Mouse (Mus musculus) brain, embryonic 14.5 days (tissue): ENCODE results near the gene 1700008O03Rik. TPM values are rescaled to one million over a fixed set of nuclear protein-coding genes. Genes with fewer than 3 reads are reported as not detected.

Source experiments
- DNase-seq: peaks from one replicate; pipeline ENCODE4 v3.0.0-alpha.2; 2011; ENCODE audit warnings: low read depth
- CTCF ChIP-seq: fragments of 200-500 bp; IDR thresholded peaks from 2 replicates; pipeline ENCODE4 v1.5.1; 2012; ENCODE audit warnings: inconsistent platforms, mild to moderate bottlenecking, moderate library complexity, borderline replicate concordance; ENCODE audit not compliant: insufficient read depth, insufficient read length; ENCODE audit errors: extremely low read depth
- POLR2A ChIP-seq: fragments of 200-500 bp; IDR thresholded peaks from 2 replicates; pipeline ENCODE4 v1.6.1; 2012; ENCODE audit warnings: mild to moderate bottlenecking, inconsistent platforms, borderline replicate concordance; ENCODE audit not compliant: poor library complexity, insufficient read depth, insufficient read length, severe bottlenecking; ENCODE audit errors: extremely low read depth
- polyA plus RNA-seq: library from polyadenylated mRNA; depleted of rRNA; stranded (reverse); fragments of >200 nt; gene quantifications from 2 replicates; pipeline ENCODE4 v1.2.3, GENCODE M21; 2012

Gene 1700008O03Rik
- polyA plus RNA-seq, 1 experiment = 3.0 TPM

DNA sequence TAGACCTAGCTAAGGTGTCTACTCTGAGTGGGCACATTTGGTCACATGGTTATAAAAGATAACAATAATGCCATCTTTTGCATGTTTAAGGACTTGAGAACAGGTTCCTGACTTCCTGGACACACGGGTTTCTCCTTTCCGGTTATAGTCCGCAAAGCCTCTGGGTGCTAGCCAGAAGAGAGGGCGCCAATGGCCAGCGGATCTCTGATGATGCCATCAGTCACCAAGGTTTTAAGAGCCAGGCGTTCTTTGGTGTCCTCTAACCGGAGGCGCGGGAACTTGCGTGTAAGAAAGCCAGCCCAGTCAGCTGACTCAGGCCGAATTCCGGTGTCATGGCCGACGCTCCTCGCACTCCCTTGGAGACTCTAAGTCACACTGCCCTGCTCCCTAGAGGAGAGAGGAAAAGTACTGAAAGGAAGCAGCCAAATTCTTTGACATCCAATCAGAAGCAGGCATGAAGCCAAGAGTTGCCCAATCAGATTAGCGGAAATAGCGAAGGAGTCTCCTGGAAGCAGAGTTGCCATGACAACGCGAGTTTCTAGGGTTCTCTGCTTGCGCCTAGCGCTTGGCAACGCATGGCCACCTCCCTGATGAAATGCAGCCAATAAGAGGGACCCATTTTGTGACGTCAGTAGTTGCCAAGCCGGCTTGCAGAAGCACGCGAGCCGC lies 19.9 kb upstream of the 1700008O03Rik start:
- TF ChIP-seq CTCF (no peak), POLR2A (peak; percentile 23; the same call in 1 of the 2 replicates)

DNA sequence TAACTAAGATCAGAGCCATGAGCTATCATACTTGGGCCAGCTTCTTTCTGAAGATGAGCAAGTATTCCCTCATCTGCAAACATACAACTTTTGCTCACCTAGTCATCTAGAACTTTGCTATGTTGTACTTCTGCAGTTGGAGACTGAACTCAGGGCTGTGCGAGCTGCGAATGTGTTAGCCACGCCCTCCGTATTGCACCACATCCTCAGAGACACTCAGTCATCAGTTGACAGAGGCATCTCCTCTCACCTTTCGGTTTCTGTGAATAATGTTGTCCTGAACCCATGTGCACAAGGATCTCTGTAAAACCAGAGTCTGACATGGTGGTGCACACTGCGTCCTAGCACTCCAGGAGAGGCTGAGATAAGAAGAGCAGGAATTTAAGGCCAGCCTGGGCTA lies 16.1 kb upstream of the 1700008O03Rik start:
- DNase-seq = no peak
- TF ChIP-seq POLR2A (no peak), CTCF (no peak)

More for the DNA sequence above, 19.9 kb upstream of the 1700008O03Rik start:
- DNase-seq = peak; percentile 100

DNA sequence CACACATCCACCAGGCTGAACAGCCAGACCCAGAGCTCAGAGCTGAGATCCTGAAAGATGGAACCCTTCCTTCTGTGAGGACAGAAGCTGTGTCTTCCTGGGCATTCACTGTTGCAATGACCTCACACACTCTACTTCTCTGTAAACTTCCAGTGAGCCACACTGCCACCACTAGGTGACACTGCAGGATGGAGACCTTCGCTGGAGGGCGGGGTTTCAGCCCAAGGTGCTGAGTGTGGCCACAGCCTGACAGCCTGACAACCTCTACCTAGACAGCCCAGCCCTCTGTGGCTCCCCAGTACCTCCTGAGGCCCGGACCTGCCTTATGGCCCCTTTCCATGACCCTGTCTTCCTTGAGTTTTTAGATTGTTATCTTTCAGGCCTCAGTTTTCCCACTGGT lies 12.9 kb upstream of the 1700008O03Rik start:
- peak; percentile 75 for DNase-seq
- TF ChIP-seq POLR2A = no peak
- TF ChIP-seq CTCF = peak; percentile 78

DNA sequence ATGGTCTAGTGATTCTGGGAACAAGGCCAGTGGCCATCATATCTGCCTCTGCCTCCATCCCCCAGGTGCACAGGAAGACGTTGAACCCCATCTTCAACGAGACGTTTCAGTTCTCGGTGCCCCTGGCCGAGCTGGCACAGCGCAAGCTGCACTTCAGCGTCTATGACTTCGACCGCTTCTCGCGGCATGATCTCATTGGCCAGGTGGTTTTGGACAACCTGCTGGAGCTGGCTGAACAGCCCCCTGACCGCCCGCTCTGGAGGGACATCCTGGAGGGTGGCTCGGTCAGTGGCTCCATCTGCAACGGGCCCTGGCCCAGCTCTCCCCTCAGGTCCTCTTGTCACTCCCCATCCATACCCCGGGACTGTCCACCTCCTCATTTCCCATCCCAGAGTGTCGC lies 7.7 kb upstream of the 1700008O03Rik start:
- no peak for DNase-seq
- TF ChIP-seq CTCF (no peak), POLR2A (no peak)

DNA sequence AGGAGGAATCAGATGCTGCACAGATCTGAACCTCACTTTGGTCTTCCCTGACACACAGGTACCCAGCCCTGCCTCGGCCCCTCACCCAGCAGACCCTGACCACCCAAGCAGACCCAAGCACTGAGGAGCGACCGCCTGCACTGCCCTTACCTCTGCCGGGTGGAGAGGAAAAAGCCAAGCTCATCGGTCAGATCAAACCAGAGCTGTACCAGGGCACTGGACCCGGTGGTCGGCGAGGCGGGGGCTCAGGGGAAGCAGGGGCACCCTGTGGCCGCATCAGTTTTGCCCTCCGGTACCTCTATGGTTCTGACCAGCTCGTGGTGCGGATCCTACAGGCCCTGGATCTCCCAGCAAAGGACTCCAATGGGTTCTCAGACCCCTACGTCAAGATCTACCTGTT lies 6.7 kb upstream of the 1700008O03Rik start:
- DNase-seq = no peak
- TF ChIP-seq POLR2A (no peak), CTCF (no peak)

DNA sequence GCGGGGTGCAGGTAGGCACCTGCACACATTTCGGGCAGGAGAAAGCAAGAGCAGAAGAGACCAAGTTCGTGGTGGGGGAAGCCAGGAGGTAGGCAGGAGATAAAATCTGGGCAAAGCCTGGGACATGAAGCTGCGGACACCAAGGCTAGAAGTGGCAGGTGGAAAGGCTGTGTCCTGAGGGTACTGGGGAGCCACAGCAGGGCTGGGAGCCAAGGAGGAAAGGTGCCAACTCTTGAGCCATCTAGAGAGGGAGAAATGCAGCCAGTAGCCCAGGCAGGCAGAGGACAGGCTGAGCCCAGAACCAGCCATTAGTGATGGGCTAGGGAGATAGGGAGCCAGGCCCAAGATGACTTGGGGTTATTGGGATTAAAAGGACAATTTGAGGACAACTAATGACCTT lies 6.2 kb upstream of the 1700008O03Rik start:
- DNase-seq = no peak
- TF ChIP-seq POLR2A = no peak
- no peak for TF ChIP-seq CTCF

DNA sequence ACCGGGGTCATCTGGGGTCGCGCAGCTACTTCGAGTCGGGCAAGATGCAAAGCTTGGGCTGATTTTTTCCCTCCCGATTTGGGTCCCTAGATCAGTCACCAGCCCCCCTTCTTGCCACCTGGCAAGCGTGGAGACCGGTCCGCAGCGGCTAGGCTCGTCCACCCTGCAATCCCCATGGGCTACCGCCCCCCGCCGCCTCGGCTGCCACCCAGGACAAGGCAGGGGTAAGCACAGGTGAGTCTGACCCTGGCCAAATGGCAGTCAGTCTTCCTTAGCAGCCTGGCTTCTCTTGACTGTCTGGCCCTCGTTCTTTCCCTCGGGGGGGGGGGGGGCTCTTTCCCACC lies 932 bp downstream of the 1700008O03Rik start:
- no peak for TF ChIP-seq POLR2A
- TF ChIP-seq CTCF = no peak
- DNase-seq = no peak

DNA sequence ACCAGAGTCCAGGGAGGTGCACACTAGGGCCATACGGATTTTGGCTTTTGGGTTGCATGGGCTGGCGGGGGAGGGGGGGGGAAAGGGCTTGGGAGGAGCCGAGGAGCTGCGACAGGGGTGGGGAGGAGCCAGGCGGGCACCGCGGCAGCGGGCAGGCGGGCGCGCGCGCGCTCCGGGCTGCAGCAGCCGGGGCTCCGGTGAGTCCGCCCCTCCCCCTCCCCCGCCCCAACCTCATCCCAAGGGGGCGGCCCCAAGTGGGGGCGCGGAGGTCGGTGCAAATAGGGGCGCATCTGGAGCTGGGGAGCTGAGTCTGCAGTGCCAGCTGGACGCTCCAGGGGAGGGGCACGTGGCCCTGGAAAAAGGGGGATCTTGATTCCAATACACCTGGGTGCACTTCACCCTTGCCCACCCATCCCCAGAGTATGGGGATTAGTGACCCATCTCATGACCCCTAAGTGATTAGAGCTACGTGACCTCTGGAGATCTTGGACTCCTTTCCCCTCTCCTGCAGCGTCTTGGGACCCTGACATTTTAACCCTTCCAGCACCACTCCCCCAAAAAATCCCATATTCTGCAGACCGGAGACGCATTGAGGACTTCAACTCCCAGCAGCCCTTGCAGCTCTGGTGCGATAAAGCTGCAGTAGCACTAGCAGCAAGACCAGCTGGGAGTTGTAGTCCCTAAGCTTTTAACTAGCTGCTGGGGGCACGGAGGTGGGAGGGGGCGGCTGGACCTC lies 1.5 kb downstream of the 1700008O03Rik start, which contains the start of gene Syt3:
Gene Syt3 (plus strand): TSS at position 123 of the 736 bp plus-strand sequence.
- TF ChIP-seq CTCF (no peak), POLR2A (no peak)
- DNase-seq = peak; percentile 93

DNA sequence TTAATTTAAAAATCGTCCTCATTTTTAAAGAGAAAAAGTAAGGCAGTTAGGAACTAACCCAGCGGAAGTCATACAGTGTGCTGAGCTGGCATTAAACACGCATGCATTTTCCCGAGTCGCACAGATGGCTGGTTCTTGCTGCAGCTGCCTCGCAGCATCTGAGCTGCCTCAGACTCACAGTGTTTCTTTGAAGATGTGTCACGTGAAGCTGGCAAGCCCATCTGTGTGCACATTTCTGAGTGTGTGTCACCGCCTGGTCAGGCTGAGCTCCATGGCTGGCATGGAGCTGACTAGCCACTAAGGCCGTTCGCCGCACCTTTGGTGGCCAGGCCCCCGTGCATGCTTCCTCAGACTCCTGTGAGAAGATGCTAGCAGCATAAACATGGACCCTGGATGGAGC lies 3.1 kb downstream of the 1700008O03Rik start:
- TF ChIP-seq CTCF = no peak
- TF ChIP-seq POLR2A = no peak
- DNase-seq = peak; percentile 94

DNA sequence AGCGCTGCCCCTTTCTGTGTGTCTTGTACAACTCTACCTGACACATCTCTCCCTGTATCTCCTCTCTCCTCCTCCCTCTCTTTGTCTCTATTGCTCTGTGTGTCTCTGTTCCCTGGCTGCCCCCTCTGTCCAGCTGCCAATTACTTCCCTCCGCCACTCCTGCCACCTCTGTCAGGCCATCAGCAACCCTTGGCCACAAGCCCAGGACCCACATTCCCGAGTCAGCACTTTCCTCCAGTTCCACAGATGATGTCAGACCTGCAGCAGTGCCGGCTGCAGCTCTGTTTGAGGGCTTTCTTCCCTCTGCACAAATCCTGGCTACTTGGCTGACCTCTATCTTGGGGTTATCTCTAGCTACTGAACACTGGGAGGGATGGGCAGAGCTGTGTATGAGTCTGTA lies 7.3 kb downstream of the 1700008O03Rik start:
- TF ChIP-seq CTCF = no peak
- no peak for TF ChIP-seq POLR2A
- peak; percentile 67 for DNase-seq

DNA sequence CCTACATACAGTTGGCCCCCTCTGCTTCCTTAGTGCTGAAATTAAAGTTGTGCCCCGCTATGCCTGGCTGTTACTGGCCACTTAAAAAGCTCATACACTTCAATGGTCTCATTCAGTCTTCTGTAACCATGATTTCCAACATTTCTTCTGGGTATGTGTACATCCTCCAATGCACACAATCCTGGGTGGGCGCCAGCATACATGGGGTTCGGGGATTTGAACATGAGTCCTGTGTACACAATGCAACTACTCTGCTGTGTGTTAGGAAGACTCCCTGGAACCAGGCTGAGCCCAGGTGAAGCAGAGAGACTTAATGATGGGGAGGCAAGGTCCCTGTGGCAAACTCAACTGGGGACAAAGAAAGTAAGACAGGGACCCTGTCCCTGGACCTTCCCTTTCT lies 9.8 kb downstream of the 1700008O03Rik start:
- no peak for TF ChIP-seq POLR2A
- TF ChIP-seq CTCF = no peak
- no peak for DNase-seq

DNA sequence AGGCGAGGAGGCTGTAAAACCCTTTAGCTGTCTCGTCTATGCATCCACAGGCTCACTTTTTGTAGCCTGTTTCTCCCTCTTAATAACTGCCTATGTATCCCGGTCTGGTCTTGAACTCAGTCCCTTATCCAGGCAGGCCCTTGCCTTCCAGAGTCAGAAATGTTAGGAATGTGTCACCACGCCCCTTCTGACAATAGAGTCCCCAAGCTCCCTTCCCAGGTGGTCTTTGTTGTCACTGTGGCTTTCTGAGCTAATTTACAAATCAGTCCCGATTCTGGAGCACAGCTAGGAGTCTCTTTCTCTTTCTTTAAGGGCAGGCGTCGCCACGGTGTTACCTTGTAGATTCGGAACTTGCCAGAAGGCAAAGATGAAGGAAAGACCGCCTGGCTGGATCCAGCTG lies 10.4 kb downstream of the 1700008O03Rik start:
- TF ChIP-seq POLR2A (no peak), CTCF (no peak)
- DNase-seq = no peak

DNA sequence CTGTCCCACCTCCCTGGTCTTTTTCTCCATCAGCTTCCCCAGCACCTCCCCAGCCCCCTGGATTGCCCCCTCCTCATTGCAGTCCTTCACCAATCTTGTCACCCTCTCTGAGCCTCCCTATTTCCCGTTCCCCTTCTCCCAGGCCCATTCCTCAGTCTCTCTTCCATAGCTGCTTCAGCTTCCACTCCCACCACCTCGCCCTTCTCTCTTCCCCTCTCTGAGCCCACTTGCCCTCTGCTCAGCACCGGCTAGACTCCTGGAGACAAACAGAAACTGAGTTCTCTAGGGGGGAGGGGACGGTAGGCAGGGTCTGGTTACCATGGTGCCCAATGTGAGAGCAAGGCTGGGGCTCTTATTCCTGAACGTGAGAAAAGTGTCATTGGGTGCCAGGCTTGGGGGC lies 10.9 kb downstream of the 1700008O03Rik start:
- DNase-seq = peak; percentile 73
- TF ChIP-seq POLR2A (no peak), CTCF (no peak)
